Mouse (Mus musculus) CH12.LX (cell line): ENCODE data around the gene Abca2.

Source experiments
- CTCF ChIP-seq, 2 experiments: IDR thresholded peaks in 1 of 2; conservative IDR thresholded peaks in 1 of 2; 2 replicates each; pipeline ENCODE4 v1.5.1; 2011 to 2012; ENCODE audit warnings: low read depth in 2 of 2, low read length in 2 of 2, improper control_type of control experiment in 1 of 2, inconsistent platforms in 1 of 2, mild to moderate bottlenecking in 1 of 2, moderate library complexity in 1 of 2
- EP300 ChIP-seq: IDR thresholded peaks from 2 replicates; pipeline ENCODE4 v1.6.1; 2011; ENCODE audit warnings: low read length, improper control_type of control experiment
- ETS1 ChIP-seq: conservative IDR thresholded peaks from 2 replicates; pipeline ENCODE4 v1.6.1; 2012; ENCODE audit warnings: low read depth, mild to moderate bottlenecking, inconsistent platforms, low read length, improper control_type of control experiment, moderate library complexity
- MAFK ChIP-seq: IDR thresholded peaks from 2 replicates; pipeline ENCODE4 v1.6.1; 2011; ENCODE audit warnings: low read length, improper control_type of control experiment; ENCODE audit not compliant: insufficient replicate concordance
- MAX ChIP-seq: IDR thresholded peaks from 2 replicates; pipeline ENCODE4 v1.6.1; 2011; ENCODE audit warnings: low read length, improper control_type of control experiment
- MAZ ChIP-seq: IDR thresholded peaks from 2 replicates; pipeline ENCODE4 v1.6.1; 2012; ENCODE audit warnings: low read depth, mild to moderate bottlenecking, inconsistent platforms, low read length, improper control_type of control experiment, moderate library complexity
- MXI1 ChIP-seq: IDR thresholded peaks from 2 replicates; pipeline ENCODE4 v1.6.1; 2011; ENCODE audit warnings: mild to moderate bottlenecking, low read depth, low read length, improper control_type of control experiment
- NRF1 ChIP-seq: IDR thresholded peaks from 2 replicates; pipeline ENCODE4 v1.6.1; 2014; ENCODE audit warnings: low read depth, mild to moderate bottlenecking, inconsistent platforms, low read length, improper control_type of control experiment, moderate library complexity
- POLR2A ChIP-seq: IDR thresholded peaks from 2 replicates; pipeline ENCODE4 v1.6.1; 2011; ENCODE audit warnings: low read depth, mild to moderate bottlenecking, improper control_type of control experiment, low read length
- TCF12 ChIP-seq: IDR thresholded peaks from 2 replicates; pipeline ENCODE4 v1.6.1; 2014; ENCODE audit warnings: low read depth, mild to moderate bottlenecking, inconsistent platforms, low read length, improper control_type of control experiment

- TF ChIP-seq MAZ (no peak), MXI1 (no peak), EP300 (no peak), NRF1 (no peak), MAX (no peak), CTCF (conservative IDR thresholded peaks at IDR 0.05 in 1 of 2, IDR thresholded peaks at IDR 0.05 in 1 of 2; ENCODE audit: low read depth in 2 of 2, low read length in 2 of 2) (no peak), ETS1 (no peak), POLR2A (no peak), TCF12 (no peak), MAFK (no peak)
These were observed 52.0 kb downstream of the Abca2 start for GRCm38 (mm10) chr2:25480541-25480940.
